Mouse (Mus musculus) heart, postnatal 4 days (tissue): ENCODE results near the gene Rpl3. TPM values are rescaled to one million over a fixed set of nuclear protein-coding genes. Genes with fewer than 3 reads are reported as not detected.
A peak's percentile ranks its signal among the peaks of the same experiment; 100 is the strongest.

Source experiments
- DNase-seq: peaks from one replicate; pipeline ENCODE4 v3.0.0; 2021
- total RNA-seq, 2 experiments: library from RNA; stranded (reverse); gene quantifications; 2 replicates each; pipeline ENCODE4 v1.2.3; 2021

Gene Rpl3
- total RNA-seq, 2 experiments from 2014 or later, result 591 to 607 TPM

GRCm38 (mm10) chr15:80087406-80088012 lies 4.2 kb downstream of the Rpl3 start:
- no peak for DNase-seq

GRCm38 (mm10) chr15:80083740-80084139 lies 7.9 kb downstream of the Rpl3 start:
- no peak for DNase-seq

DNA sequence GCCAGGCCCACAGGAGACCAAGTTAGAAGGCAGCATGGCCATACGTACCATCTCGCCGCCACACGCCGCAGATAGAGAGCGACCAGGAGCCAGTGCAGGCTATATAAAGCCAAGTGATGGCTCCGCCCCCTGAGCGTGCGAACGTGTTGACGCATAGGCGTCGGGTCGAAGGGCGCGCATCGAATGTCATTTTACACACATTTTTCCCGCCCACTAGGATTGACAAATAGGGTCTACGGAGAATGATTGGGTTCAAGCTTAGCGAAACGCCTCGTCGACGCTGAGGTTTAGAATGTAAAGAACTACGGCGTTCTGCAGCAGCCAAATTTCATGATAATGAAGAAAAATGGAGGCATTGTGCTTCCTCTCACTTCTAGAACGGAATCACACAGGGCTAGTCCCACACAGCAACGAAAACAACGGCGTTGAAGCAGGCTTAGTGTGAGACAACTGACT lies 8.4 kb downstream of the Rpl3 start:
- DNase-seq, result peak; percentile 99

DNA sequence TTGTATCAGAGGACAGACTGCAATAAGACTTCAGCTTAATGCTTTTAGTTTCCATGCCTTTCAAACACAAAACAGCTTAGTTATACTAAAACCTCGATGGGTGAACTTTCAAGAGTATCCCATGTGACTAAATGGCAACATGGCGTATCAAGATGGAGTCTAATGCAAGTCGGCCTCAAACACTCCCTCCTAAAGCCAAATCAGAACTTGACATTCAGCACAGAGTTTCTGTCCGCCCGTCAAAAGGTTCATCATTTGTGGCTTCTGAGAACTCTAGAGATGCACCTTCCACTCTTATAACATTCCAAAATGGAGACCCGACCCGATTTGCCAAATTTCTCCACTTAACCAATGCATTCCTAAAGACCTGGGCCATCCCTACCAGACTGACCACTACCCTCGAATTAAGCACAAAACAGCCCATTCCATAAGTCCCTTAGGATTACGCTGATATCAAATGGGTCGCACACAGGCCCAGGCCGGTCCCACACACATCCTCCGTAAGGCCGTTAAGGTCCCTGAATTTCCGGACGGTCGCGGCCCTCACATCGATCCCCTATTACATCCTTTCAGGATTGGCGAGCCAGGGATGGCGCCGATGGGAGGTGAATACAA lies 8.9 kb downstream of the Rpl3 start:
- DNase-seq, result no peak

- no peak for DNase-seq
Measured at GRCm38 (mm10) chr15:80081801-80082546, 9.7 kb downstream of the Rpl3 start.

DNA sequence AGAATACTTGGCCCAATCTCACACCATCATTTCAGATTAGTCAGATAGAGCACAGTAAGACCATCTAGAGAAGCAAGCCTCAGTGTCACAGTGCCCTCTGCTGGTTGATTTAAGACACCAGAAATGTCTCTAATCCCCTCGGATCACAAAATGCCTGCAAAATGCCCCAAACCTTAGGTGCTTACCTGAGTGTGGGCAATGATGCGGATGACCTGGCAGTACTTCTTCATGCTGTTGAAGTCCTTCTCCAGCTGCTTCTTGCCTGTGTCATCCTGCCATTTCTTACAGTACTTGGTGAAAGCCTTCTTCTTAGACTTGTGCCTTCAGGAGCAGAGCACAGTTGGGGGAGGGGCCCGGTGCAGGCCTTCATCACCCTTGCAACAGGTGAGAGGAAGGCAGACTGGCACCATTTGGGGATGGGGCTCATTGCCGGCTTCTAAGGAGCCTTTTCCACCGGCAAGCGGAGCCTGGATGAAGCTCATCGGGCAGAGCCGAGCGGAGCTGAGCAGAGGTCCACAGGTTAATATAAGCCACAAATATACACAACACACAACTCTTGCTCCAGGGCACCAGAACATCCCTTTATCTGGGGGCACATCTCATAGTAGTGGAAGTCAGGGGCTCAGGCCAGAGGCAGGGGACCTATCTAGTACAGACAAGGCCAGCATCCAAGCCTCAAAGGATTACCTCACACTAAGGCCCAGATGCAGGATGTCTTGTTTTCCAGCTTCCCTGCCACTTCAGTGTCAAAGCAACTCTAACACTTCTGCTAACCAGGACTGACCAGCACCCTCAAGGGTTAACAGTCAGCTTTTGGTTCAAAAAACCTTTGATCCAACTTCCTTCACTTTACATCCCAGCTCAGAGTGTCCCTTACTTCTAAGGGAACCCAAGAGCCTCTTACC lies 10.7 kb downstream of the Rpl3 start:
- no peak for DNase-seq

- no peak for DNase-seq
Measured at GRCm38 (mm10) chr15:80079954-80080353, 11.7 kb downstream of the Rpl3 start.

GRCm38 (mm10) chr15:80079129-80079668 lies 12.5 kb downstream of the Rpl3 start:
- no peak for DNase-seq

DNA sequence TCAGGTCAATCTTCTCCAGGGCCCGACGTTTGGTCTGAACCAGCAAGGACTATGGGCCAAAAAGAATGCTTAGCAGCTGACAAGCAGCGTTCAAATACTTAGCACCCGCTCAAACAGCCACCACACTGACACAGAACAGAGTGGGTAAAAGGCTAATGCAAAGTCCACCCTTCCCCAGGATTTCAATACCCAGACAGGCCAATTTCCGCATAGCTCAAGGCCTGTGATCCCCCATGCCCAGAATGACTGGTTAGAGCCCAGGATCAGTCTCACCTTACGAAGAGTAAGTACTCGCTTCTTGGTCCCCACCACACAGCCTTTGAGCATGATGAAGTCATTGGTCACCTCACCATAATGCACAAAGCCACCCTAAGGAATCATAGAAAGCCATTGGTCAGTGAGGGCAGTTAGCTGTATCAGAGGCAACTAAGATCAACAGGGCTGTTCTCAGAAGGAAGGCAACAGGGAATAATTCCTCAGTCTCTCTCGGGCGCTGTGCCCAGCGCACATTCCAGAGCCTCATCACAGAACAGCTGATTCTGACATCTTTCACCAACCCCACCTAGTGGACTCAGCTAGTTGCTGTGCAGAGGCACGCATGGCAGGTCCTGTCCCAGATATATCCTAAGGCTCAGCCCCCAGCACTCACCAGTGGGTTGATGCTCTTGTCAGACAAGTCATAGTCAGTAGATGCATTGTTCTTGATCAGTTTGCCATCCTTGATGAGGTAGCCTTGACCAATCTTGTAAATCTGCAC lies 13.4 kb downstream of the Rpl3 start:
- DNase-seq, result peak; percentile 64

DNA sequence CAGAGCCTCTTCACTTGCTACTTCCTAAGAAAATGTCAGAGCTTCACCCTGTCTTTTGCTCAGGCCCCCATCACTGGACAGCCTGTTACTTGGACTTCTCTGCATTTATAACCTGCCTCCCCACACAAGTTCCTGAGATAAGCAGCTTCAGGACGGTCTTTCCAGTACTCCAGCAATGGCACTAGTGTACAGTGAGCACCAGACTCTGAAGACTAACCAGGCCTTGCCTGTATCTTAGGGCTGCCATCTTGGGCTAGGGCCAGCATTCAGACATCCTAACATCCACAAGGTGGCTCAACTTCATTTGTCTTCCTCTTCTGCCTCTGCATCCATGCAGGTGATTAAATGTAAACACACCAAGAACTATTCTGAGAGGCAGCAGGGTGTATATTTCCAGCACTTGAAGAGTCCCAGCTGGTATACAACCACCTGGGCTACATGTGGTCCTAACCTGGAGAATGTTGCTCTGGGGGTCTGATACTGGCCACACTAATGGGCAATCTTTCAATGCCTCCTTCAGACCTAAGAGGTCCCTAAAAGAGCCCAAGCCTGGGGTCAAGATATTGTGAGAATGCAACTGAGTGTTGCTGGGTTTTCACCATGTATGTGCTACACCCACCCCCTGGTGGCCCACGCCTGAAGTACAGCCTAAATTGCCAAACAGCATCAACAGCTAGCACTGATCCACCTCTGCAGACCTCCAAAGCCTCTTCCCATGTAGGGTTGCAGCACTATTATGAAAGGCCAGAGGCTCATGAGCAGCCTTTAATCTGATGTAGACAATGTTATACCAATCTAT lies 15.1 kb downstream of the Rpl3 start:
- DNase-seq, result peak; percentile 87

DNA sequence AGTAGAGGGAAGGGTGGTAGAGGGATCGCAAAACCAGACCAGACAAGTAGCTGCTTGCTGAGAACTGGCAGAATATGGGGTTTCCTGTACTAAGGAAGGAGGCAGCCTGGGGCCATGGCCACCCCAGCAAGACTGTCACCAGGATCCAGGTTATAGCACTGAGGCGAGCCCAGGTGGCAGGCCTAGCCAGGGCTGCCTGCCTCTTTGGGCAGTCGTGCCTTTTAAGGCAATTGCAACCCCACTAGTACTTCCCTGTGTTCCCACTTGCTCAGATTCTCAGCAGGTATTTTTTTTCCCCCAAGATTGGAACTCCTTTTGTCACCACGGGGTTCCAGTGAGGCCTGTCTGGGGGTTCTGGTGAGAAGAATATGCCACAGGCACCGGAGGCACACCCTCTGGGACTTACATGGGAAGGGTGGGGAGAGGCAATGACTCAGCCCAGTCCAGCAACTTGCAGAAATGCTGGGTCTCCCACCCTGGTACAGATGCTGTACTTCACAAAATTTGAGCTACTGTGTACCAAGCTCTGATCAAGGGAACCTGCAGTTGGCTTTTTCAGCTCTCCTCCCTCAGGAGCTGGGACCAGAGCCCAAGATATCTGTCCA lies 15.8 kb downstream of the Rpl3 start:
- no peak for DNase-seq

GRCm38 (mm10) chr15:80075374-80075694 lies 16.3 kb downstream of the Rpl3 start:
- DNase-seq, result no peak

DNA sequence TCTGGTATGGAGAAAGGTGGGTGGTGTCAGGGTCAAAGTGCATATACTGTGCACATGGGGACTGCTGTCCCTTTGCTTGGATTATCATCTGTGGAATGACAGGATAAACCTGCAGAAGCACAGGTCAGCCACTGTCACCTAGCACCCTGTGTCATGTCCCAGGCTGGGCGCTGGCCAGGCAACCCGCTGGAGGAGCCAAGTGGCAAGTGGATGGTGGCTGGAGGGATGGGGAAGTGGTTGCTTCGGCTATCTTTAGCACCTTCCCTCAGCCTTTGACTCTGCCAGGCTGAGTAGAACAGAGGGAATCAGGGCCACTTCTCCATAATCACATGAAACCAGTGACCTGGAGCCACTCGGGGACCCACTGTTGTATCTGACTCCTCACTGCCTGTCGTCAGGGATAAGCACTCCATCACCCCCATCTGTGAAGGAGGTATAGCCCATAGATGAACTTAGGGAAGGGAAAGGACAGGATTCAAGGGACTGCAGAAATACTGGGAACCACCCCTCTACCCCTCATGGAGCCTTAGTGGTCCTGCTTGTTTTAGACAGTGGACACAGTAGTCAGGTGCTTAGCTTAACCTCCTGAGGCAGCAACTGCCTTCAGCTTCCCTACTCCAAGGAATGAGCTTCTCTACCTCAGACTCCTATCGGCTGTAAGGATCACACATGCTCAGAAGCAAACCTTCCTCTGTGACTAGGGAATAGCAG lies 16.9 kb downstream of the Rpl3 start:
- DNase-seq, result peak; percentile 72

DNA sequence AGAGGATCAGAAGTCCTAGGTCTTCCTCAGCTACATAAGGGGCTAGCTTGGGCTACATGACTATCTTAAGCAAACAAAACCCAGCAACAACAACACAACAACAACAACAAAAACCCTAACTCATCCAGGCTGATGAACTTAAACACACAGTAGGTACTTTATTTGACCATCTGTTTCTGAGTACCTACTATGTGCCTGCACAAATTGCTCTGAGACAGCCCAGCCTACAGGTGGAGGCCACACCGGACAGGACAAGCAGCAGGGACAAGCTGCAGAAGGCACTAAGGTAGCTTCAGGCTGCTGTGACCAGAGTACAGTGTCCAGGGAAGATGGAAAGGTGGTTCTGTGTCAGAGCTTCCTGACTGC lies 18.4 kb downstream of the Rpl3 start:
- DNase-seq, result no peak

GRCm38 (mm10) chr15:80072579-80073255 lies 19.0 kb downstream of the Rpl3 start:
- no peak for DNase-seq

DNA sequence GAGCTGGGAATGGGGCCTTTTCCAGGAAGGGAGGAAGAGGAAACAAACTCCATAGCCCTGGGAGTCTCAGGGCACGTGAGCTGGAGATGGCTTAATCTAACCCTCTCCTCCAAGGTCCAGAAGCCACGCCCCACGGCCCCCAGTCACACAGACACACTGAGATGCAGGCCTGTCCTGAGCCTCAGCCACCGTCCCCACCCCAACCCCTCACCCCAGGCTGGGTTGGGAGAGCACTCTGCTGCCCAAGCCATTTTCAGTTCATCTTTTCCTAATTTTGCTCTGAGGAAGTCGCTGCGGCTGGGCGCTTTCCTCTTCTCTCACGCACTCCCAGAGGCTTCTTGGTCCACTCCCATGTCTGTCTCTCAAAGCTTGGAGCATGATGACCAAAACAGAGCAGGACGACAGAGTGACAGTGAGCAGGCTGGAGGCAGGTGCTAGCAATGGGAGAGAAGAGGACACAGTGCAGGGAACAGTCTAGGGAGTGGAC lies 19.7 kb downstream of the Rpl3 start:
- peak; percentile 46 for DNase-seq

GRCm38 (mm10) chr15:80070095-80070644 lies 21.5 kb downstream of the Rpl3 start:
- DNase-seq, result peak; percentile 37

GRCm38 (mm10) chr15:80069171-80069570 lies 22.5 kb downstream of the Rpl3 start:
- DNase-seq, result no peak

GRCm38 (mm10) chr15:80066538-80066937 lies 25.1 kb downstream of the Rpl3 start:
- DNase-seq, result no peak
